ENCODE assay signal across 12 mouse cellular contexts in the genomic region with DNA sequence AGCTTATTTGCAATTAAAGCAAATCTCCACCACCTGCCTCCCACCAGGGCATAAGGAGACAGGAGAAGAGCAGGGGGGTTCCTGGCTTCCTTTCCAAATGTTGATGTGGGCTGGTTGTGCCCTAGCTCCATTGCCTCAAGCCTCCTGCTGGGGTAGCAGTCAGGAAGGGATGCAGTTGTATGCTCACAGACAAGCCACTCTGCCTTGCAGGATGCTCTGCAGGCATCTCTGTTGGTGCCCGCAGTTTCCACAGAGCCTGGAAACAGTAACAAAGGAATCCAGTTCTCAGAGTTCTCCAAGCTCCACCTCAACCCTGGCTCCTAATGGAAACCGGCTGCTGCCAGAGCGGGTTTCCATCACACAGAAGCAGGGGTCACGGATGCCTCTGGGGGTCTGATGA. TPM values are rescaled to one million over a fixed set of nuclear protein-coding genes. Genes with fewer than 3 reads are reported as not detected.
DNase-seq lines count a peak whose midpoint lies in the region; ATAC-seq lines count a peak whose summit lies in the region.
"Had no signal": no experiment of that assay in that cellular context is flagged by ENCODE, and none has a peak within 500 bp of the region (broad histone marks: within the 10 kb centered on the region; RNA-seq: fewer than 3 reads in every experiment).

No protein-coding gene starts in this region.

- H3K4me3 ChIP-seq in hindbrain, embryonic 10.5 days: no peak overlapping the region
- H3K4me3 ChIP-seq in midbrain, embryonic 10.5 days: no peak overlapping the region
- H3K4me3 ChIP-seq in intestine, embryonic 16.5 days (ENCODE audit: low read length): no peak overlapping the region

- no peak overlapping the region for H3K4me2 ChIP-seq in intestine, embryonic 16.5 days (ENCODE audit: low read depth, low read length)
- H3K4me2 ChIP-seq: heart, embryonic 11.5 days had no signal

- intact Hi-C loops in heart, postnatal 14 days (cut with DNase I): no loop called here

- H3K36me3 ChIP-seq in hindbrain, embryonic 10.5 days: 0 out of 2 replicates have a peak, but pooled peaks cover 17% of the 10 kb centered on the region
- H3K36me3 ChIP-seq in midbrain, embryonic 10.5 days: no peaks in the 10 kb centered on the region
- no peaks in the 10 kb centered on the region for H3K36me3 ChIP-seq in intestine, embryonic 16.5 days (ENCODE audit: control insufficient read depth, insufficient read depth, low read length)

- no peak overlapping the region for H3K9ac ChIP-seq in intestine, embryonic 16.5 days (ENCODE audit: low read depth, low read length)

- 7% methylated on average over 4 of the region's 4 CpGs for WGBS in hindbrain, embryonic 10.5 days
- WGBS in midbrain, embryonic 10.5 days: 8% methylated on average over 4 of the region's 4 CpGs
- 65% methylated on average over 4 of the region's 4 CpGs for WGBS in intestine, embryonic 16.5 days

- H3K27me3 ChIP-seq in hindbrain, embryonic 10.5 days (ENCODE audit: insufficient read depth, poor library complexity, severe bottlenecking): no peaks in the 10 kb centered on the region
- no peaks in the 10 kb centered on the region for H3K27me3 ChIP-seq in midbrain, embryonic 10.5 days (ENCODE audit: low read depth, poor library complexity, severe bottlenecking)
- H3K27me3 ChIP-seq in intestine, embryonic 16.5 days (replicated peaks; ENCODE audit: control insufficient read depth, insufficient read depth, low read length): no peaks in the 10 kb centered on the region

- H3K4me1 ChIP-seq in hindbrain, embryonic 10.5 days (replicated peaks): peaks cover 28% of the 10 kb centered on the region
- H3K4me1 ChIP-seq in midbrain, embryonic 10.5 days: peaks cover 18% of the 10 kb centered on the region
- H3K4me1 ChIP-seq in intestine, embryonic 16.5 days (ENCODE audit: control insufficient read depth, insufficient read depth, low read length): no peaks in the 10 kb centered on the region

- H3K9me3 ChIP-seq in hindbrain, embryonic 10.5 days: no peaks in the 10 kb centered on the region
- no peaks in the 10 kb centered on the region for H3K9me3 ChIP-seq in midbrain, embryonic 10.5 days (replicated peaks)
- H3K9me3 ChIP-seq in intestine, embryonic 16.5 days (ENCODE audit: control insufficient read depth, low read length): no peaks in the 10 kb centered on the region

- H3K27ac ChIP-seq in hindbrain, embryonic 10.5 days: peak overlapping the region; percentile 82
- peak overlapping the region; percentile 80 for H3K27ac ChIP-seq in midbrain, embryonic 10.5 days (replicated peaks)
- H3K27ac ChIP-seq in intestine, embryonic 16.5 days (ENCODE audit: low read length): no peak overlapping the region

- ATAC-seq in intestine, embryonic 16.5 days: no peak

- peak; percentile 13 for DNase-seq in gastrocnemius, postnatal 25 days
- no peak for DNase-seq in gastrocnemius, adult 18-20 months (ENCODE audit: low spot score)
- DNase-seq in hindbrain, embryonic 10.5 days (ENCODE audit: low spot score): peak; percentile 76
- DNase-seq in midbrain, embryonic 10.5 days (ENCODE audit: low spot score): peak; percentile 68
- DNase-seq in yolk sac, embryonic 10.5 days (ENCODE audit: low spot score): peak; percentile 13
- DNase-seq in heart, postnatal 14 days: no peak
- DNase-seq in layer of hippocampus, postnatal 25 days (ENCODE audit: extremely low spot score in 1 of 2, low spot score in 1 of 2): no peak
- DNase-seq: B cell, adult 2 months; kidney, adult 11 months; lung, postnatal 10 days had no signal

RNA-seq across cellular contexts. Expression of a gene that starts 58.0 kb away (rescaled TPM):
- total RNA-seq in gastrocnemius, postnatal 25 days (2021): 1 to 10 TPM; 1.4 to 1.8 TPM
- 1 to 10 TPM; 1.2 to 2.0 TPM for total RNA-seq in gastrocnemius, adult 18-20 months (2021)
- polyA plus RNA-seq in hindbrain, embryonic 10.5 days (2016; fragmentation: Nextera tagmentation; extraction: Ambion mirVana): 7.8 and 11.4 TPM in 2 replicates
- 3.0 and 4.7 TPM in 2 replicates for polyA plus RNA-seq in midbrain, embryonic 10.5 days (2016; fragmentation: Nextera tagmentation; extraction: Ambion mirVana)
- 1 to 10 TPM; 4.4 to 5.8 TPM for total RNA-seq in heart, postnatal 14 days (2021)
- total RNA-seq in layer of hippocampus, postnatal 25 days (2021): 100 to 1,000 TPM in 1 of 2 experiments, 10 to 100 TPM in 1; 97.6 to 113 TPM
- polyA plus RNA-seq in intestine, embryonic 16.5 days (2015; fragmentation: Nextera tagmentation; extraction: Ambion mirVana): 2.1 TPM in 2 replicates

Comparison
In these comparisons a context has a peak if more than half of its experiments do, and no peak if none do; other contexts are left out.
1. DNase-seq: peak in gastrocnemius, postnatal 25 days (single experiment), hindbrain, embryonic 10.5 days (single experiment), midbrain, embryonic 10.5 days (single experiment) and yolk sac, embryonic 10.5 days (single experiment); none in gastrocnemius, adult 18-20 months (single experiment), heart, postnatal 14 days (0 of 2) and layer of hippocampus, postnatal 25 days (0 of 2).
2. RNA of a gene that starts 58.0 kb away (total RNA-seq): 97.6 to 113 TPM in layer of hippocampus, postnatal 25 days; 4.4 to 5.8 TPM in heart, postnatal 14 days, 1.2 to 2.0 TPM in gastrocnemius, adult 18-20 months and 1.4 to 1.8 TPM in gastrocnemius, postnatal 25 days; every median in the first group is over 10 times any median in the second.